Mouse (Mus musculus) small intestine, adult 2 months (tissue): Measurements from ENCODE around the gene Ebf1.

ENCODE experiments used
- CTCF ChIP-seq: fragments of 200-500 bp; IDR thresholded peaks from 2 replicates; pipeline ENCODE4 v1.5.1; 2012; ENCODE audit warnings: low read depth, mild to moderate bottlenecking, control low read depth, inconsistent platforms, low read length, moderate library complexity, mixed read lengths; ENCODE audit not compliant: insufficient replicate concordance, insufficient read length; ENCODE audit errors: extremely low read depth
- POLR2A ChIP-seq: fragments of 200-500 bp; IDR thresholded peaks from 2 replicates; pipeline ENCODE4 v1.6.1; 2012; ENCODE audit warnings: low read depth, mild to moderate bottlenecking, control low read depth, inconsistent platforms, low read length, moderate library complexity

DNA sequence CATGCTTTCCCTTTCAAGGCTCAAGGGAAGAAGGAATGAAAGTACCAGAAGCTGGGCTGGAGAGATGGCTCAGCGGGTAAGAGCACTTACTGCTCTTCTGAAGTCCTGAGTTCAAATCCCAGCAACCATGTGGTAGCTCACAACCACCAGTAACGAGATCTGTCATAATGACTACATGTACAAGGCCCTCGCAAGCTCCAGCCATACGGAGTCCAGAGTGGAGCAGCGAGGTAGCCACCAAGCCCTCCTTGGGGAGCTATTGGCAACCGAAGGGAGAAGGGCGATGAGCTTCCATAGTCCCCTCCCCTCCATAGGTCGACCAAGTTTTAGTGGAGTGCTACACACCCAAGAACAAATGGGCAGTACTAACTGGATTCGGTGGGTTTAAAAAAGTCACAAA, 78.3 kb downstream of the Ebf1 start:
- TF ChIP-seq POLR2A = no peak
- no peak for TF ChIP-seq CTCF
